Mouse (Mus musculus) lung, embryonic 16.5 days (tissue): ENCODE measurements at regions not wholly inside any gene's neighbourhood (a gene's known extent, or its start where the extent isn't known, plus 50 kb on each side); places are given as distances from the start of the nearest gene placed in this dataset.
"Not testable (repeated sequence)": the region's sequence is repeated elsewhere in the genome, so short reads cannot be mapped to it uniquely, and the experiment has no call there.

Source experiments
- ATAC-seq: fragments of 200-750 bp; cut with Nextera tagmentation; 2 replicates; pipeline ENCODE4 v1.8.0; 2017; ENCODE audit warnings: low read depth, mild to moderate bottlenecking, moderate library complexity
- H3K27ac ChIP-seq: fragments of 300-500 bp; sonication (generic); 2 replicates; pipeline ENCODE4 v1.5.1; 2014; ENCODE audit warnings: mild to moderate bottlenecking, control low read depth, low read length
- H3K27me3 ChIP-seq: fragments of 300-500 bp; sonication (generic); 2 replicates; pipeline ENCODE4 v1.6.1; 2014; ENCODE audit warnings: low read depth, low read length, mixed read lengths; ENCODE audit not compliant: control insufficient read depth, insufficient read depth
- H3K36me3 ChIP-seq: fragments of 300-500 bp; sonication (generic); 2 replicates; pipeline ENCODE4 v1.6.1; 2014; ENCODE audit warnings: low read length; ENCODE audit not compliant: control insufficient read depth, insufficient read depth
- H3K4me1 ChIP-seq: fragments of 300-500 bp; sonication (generic); replicated peaks from 2 replicates; pipeline ENCODE4 v1.6.1; 2014; ENCODE audit warnings: low read length, mixed read lengths; ENCODE audit not compliant: control insufficient read depth, insufficient read depth
- H3K4me2 ChIP-seq: fragments of 300-500 bp; sonication (generic); 2 replicates; pipeline ENCODE4 v1.6.1; 2014; ENCODE audit warnings: low read depth, low read length, control low read depth
- H3K4me3 ChIP-seq: fragments of 300-500 bp; sonication (generic); 2 replicates; pipeline ENCODE4 v1.5.1; 2014; ENCODE audit warnings: mild to moderate bottlenecking, low read length, control low read depth
- H3K9ac ChIP-seq: fragments of 300-500 bp; sonication (generic); 2 replicates; pipeline ENCODE4 v1.6.1; 2014; ENCODE audit warnings: low read length, control low read depth
- H3K9me3 ChIP-seq: fragments of 300-500 bp; sonication (generic); 2 replicates; pipeline ENCODE4 v1.6.1; 2016; ENCODE audit warnings: low read length; ENCODE audit not compliant: control insufficient read depth
- WGBS: fragments of 180-500 bp; shearing (Covaris S2); extraction: QIAGEN DNeasy Blood & Tissue Kit; methylation state at CpG from one replicate; pipeline ENCODE4 v1.1.7; 2014; 5-methylcytosine and 5-hydroxymethylcytosine counted together

DNA sequence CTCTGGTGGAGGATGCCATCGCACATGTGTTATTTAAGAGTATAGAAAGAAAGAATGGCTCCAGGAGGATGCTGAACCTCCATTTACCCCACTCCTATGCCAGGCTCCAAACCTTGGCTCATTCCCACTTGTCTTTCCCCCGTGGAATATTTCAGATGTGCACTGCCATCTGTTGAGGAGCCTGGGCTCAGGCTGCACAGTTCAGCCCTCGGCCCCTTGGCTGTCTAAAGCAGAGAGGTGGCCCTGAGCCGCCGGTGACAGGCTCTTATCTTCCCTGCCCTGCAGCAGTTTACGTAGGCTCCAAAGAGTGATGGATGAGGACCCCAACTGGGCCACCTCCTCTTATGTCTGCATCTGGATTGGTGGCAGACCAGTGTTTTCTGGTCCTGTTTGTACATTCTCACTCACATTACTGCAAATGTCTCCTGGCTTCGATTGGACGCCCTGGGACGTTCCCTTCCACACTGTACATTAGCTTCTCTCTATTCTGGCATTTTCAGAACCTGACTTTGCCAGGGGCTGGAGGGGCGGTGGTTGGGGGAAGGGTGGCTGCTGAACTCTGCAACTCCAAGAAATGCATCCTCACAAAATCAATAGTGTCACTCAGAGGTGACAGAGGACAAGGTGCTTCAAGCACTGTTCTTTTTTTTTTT is 447.3 kb upstream of the Clint1 start:
- 26% methylated on average over 10 of the region's 10 CpGs for WGBS

DNA sequence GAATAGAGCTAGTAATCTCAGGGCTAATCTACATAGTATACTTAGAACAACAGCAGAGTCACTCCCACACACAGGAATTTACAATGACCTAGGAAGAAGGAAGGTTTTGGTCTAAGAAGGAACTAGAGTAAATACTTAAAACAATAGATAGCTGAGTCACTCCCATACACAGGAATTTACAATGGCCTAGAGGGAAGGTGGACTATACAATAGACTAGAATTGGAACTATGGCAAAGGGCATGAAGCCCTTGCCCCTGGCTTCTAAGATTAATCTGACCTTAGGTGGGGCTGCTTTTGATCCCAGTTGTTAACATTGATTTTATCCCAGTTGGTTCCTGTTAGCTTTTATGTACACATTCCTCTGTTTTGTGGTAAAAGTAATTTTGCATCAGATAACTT is 427.8 kb upstream of the Clint1 start:
- not testable (repeated sequence) for H3K36me3 ChIP-seq, H3K9me3 ChIP-seq, H3K4me2 ChIP-seq, H3K27ac ChIP-seq, H3K4me1 ChIP-seq, H3K9ac ChIP-seq, ATAC-seq, H3K4me3 ChIP-seq, H3K27me3 ChIP-seq

More for the DNA sequence above, 447.3 kb upstream of the Clint1 start:
- no peak overlapping the region for H3K4me2 ChIP-seq
- H3K9me3 ChIP-seq, result no peaks in the 10 kb centered on the region
- no peak for ATAC-seq
- H3K4me3 ChIP-seq, result no peak overlapping the region
- H3K9ac ChIP-seq, result no peak overlapping the region
- no peaks in the 10 kb centered on the region for H3K27me3 ChIP-seq
- H3K4me1 ChIP-seq, result no peaks in the 10 kb centered on the region
- no peaks in the 10 kb centered on the region for H3K36me3 ChIP-seq
- H3K27ac ChIP-seq, result no peak overlapping the region

DNA sequence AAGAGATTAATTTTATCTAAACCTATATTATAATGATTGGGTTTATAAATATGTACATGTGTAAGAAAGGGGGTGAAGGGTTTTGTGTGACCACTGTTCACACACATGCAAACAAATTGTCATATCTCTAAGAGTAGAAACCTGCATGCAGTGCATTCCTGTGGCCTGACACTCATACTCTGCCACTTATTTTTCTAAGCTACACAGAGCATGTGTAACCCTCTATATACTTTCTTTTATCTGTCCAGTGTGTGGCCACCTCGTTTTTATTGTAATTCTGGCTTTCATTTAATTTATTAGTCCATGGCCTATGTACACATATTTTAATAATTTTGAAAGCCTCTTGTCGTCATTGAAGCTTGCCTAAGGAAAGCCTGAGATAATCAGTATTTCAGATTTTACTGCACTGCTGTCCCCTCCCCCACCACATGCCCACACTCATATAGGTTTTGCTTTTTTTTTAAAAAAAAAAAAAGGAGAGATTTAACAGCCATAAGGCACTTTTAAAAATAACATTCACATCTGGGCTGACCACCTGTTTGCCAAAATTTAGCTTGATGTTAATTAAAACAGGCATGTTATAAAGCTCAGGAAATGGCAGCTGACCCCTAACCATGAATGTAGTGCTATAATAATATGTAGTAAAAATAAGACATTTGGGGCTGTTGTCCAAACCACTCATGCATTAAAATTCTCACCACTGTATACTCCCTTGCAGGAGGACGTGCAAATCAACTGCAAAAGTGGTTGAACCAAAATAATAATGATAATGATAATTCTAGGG is 410.7 kb upstream of the Clint1 start:
- Histone ChIP-seq H3K27me3 (no peaks in the 10 kb centered on the region), H3K4me1 (no peaks in the 10 kb centered on the region), H3K9ac (no peak overlapping the region), H3K4me3 (no peak overlapping the region), H3K9me3 (no peaks in the 10 kb centered on the region), H3K36me3 (no peaks in the 10 kb centered on the region), H3K27ac (no peak overlapping the region), H3K4me2 (no peak overlapping the region)
- no peak for ATAC-seq
- 46% methylated on average over 3 of the region's 3 CpGs for WGBS

GRCm38 (mm10) chr11:45446512-45446911 is 405.3 kb upstream of the Clint1 start:
- H3K4me3 ChIP-seq, result no peak overlapping the region
- no peak overlapping the region for H3K9ac ChIP-seq
- no peak overlapping the region for H3K27ac ChIP-seq
- H3K4me2 ChIP-seq, result no peak overlapping the region
- H3K4me1 ChIP-seq, result no peaks in the 10 kb centered on the region
- no peaks in the 10 kb centered on the region for H3K27me3 ChIP-seq
- WGBS, result 71% methylated on average over 2 of the region's 2 CpGs
- ATAC-seq, result no peak
- no peaks in the 10 kb centered on the region for H3K36me3 ChIP-seq
- H3K9me3 ChIP-seq, result no peaks in the 10 kb centered on the region

DNA sequence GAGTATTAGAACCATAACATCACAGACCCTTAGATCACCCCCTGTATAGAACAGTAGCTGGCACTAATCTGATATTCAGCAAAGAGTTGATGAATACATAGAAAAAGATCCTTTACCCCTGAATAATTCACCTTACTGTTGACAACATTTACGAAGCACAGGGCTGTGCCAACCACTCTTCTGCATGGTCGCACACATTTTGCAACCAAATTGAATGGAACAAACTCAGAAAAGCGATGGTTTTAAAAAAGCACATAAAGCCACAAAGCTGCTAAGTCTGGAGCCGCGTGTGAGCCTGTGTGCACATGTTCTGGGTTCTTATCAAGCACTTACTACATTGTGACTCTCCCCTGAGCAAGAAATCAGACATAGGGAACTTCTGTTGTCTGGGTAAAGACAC is 397.6 kb upstream of the Clint1 start:
- H3K4me1 ChIP-seq, result no peaks in the 10 kb centered on the region
- no peaks in the 10 kb centered on the region for H3K9me3 ChIP-seq
- H3K27me3 ChIP-seq, result no peaks in the 10 kb centered on the region
- no peaks in the 10 kb centered on the region for H3K36me3 ChIP-seq
- H3K9ac ChIP-seq, result no peak overlapping the region
- ATAC-seq, result no peak
- H3K4me3 ChIP-seq, result no peak overlapping the region
- no peak overlapping the region for H3K27ac ChIP-seq
- H3K4me2 ChIP-seq, result no peak overlapping the region
- 91% methylated on average over 5 of the region's 5 CpGs for WGBS

- no peaks in the 10 kb centered on the region for H3K27me3 ChIP-seq
- no peak for ATAC-seq
- 74% methylated on average over 3 of the region's 3 CpGs for WGBS
- no peak overlapping the region for H3K4me3 ChIP-seq
- H3K36me3 ChIP-seq, result no peaks in the 10 kb centered on the region
- no peak overlapping the region for H3K4me2 ChIP-seq
- no peak overlapping the region for H3K9ac ChIP-seq
- no peaks in the 10 kb centered on the region for H3K9me3 ChIP-seq
- H3K4me1 ChIP-seq, result no peaks in the 10 kb centered on the region
- H3K27ac ChIP-seq, result no peak overlapping the region
Measured at GRCm38 (mm10) chr11:45454933-45455332, 396.9 kb upstream of the Clint1 start.

DNA sequence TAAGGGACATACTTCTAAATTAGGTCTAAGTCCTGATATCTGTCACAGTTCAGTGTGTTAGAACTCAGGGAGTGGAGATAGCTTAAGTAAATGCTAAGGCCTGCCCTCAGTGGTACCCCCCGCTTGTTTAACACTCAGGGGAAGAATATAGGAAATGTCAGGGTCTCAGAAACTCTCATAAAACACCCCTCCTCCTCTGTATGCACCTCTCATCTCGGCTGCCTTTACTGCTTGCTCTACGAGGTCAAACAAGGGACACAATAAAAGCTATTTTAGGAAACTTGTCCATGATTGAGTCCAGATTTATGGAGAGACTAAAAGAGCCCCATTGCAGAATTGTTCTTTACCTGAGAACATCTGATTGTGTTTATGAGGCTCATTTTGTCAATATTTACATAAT is 395.1 kb upstream of the Clint1 start:
- no peak overlapping the region for H3K4me3 ChIP-seq
- no peaks in the 10 kb centered on the region for H3K4me1 ChIP-seq
- no peak overlapping the region for H3K9ac ChIP-seq
- no peaks in the 10 kb centered on the region for H3K9me3 ChIP-seq
- WGBS, result 27% methylated on average over 3 of the region's 3 CpGs
- H3K4me2 ChIP-seq, result no peak overlapping the region
- H3K36me3 ChIP-seq, result no peaks in the 10 kb centered on the region
- H3K27ac ChIP-seq, result no peak overlapping the region
- no peak for ATAC-seq
- H3K27me3 ChIP-seq, result no peaks in the 10 kb centered on the region

- H3K4me1 ChIP-seq, result no peaks in the 10 kb centered on the region
- H3K36me3 ChIP-seq, result no peaks in the 10 kb centered on the region
- ATAC-seq, result no peak
- no peak overlapping the region for H3K9ac ChIP-seq
- H3K9me3 ChIP-seq, result no peaks in the 10 kb centered on the region
- H3K27me3 ChIP-seq, result no peaks in the 10 kb centered on the region
- H3K4me3 ChIP-seq, result no peak overlapping the region
- 59% methylated on average over 4 of the region's 4 CpGs for WGBS
- H3K4me2 ChIP-seq, result no peak overlapping the region
- H3K27ac ChIP-seq, result no peak overlapping the region
Measured at GRCm38 (mm10) chr11:45457597-45457996, 394.3 kb upstream of the Clint1 start.

DNA sequence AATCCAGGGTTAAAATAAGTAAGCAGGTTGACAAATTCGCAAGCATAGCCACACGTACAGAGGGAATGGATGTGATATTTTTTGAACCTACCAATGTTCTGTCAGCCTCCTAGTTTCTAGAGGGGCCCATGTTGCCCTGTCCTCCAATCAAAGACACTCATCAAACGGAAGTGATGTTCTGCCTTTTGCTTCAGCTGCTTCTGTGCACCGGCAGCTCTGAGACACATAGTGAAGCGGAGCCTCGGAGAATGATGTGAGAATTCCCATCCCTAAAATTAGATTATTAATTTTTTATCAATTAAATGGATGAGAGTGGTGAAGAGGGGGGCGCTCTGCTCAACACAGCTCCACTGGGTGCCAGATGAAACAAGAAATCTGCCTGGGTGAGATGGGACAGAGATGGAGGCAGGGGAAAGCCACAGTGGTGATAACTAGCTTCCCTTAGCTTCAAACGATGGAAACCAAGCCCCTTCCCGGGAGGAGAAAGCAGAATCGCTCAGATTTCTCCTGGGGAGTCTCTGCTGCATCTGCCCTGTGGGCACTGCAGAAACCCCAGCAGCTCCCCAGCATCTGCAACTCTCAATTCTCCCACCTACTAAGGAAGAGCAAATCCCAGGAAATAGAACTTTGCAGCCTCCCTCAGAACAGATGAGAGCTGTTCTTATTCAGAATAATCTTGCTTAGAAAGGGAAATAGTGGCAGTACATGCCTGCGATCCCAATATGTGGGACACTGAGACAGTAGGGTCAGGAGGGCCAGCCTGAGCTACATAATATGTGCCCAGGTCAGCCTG is 391.7 kb upstream of the Clint1 start:
- Histone ChIP-seq H3K4me2 (no peak overlapping the region), H3K9me3 (no peaks in the 10 kb centered on the region), H3K27ac (no peak overlapping the region), H3K4me1 (no peaks in the 10 kb centered on the region), H3K4me3 (no peak overlapping the region), H3K27me3 (no peaks in the 10 kb centered on the region), H3K36me3 (no peaks in the 10 kb centered on the region), H3K9ac (no peak overlapping the region)
- no peak for ATAC-seq
- 72% methylated on average over 11 of the region's 11 CpGs for WGBS
